Mouse (Mus musculus): ENCODE measurements around the gene Tmem79. TPM values are rescaled to one million over a fixed set of nuclear protein-coding genes. Genes with fewer than 3 reads are reported as not detected.

Gene Tmem79
- polyA plus RNA-seq, 1 experiment from 2014 or later, result 1.3 TPM

GRCm38 (mm10) chr3:88350732-88351131 lies 14.8 kb upstream of the Tmem79 start:
- Histone ChIP-seq H3K4me1 (replicated peaks) (no peaks in the 10 kb centered on the region), H3K4me2 (no peak overlapping the region), H3K9ac (no peak overlapping the region), H3K27me3 (no peaks in the 10 kb centered on the region), H3K4me3 (replicated peaks) (no peak overlapping the region), H3K27ac (replicated peaks) (no peak overlapping the region), H3K9me3 (replicated peaks) (no peaks in the 10 kb centered on the region), H3K36me3 (replicated peaks) (peaks cover 100% of the 10 kb centered on the region)
- WGBS (ENCODE audit: insufficient replicate concordance), result 86% methylated on average over 13 of the region's 13 CpGs
- no peak for ATAC-seq (ENCODE audit: insufficient read depth)

- peak overlapping the region; percentile 84 for H3K4me2 ChIP-seq
- H3K27ac ChIP-seq (replicated peaks), result peak overlapping the region; percentile 96
Observed at GRCm38 (mm10) chr3:88339006-88339405, 3.1 kb upstream of the Tmem79 start.

GRCm38 (mm10) chr3:88338316-88338715 lies 2.4 kb upstream of the Tmem79 start:
- Histone ChIP-seq H3K36me3 (replicated peaks) (peaks cover 30% of the 10 kb centered on the region), H3K4me1 (replicated peaks) (peaks cover 72% of the 10 kb centered on the region), H3K9me3 (replicated peaks) (no peaks in the 10 kb centered on the region), H3K27ac (replicated peaks) (peak overlapping the region; percentile 96), H3K27me3 (no peaks in the 10 kb centered on the region), H3K4me2 (peak overlapping the region; percentile 84), H3K9ac (peak overlapping the region; percentile 39), H3K4me3 (replicated peaks) (peak overlapping the region; percentile 73)
- ATAC-seq (ENCODE audit: insufficient read depth), result peak; percentile 41
- 14% methylated on average over 7 of the region's 7 CpGs for WGBS (ENCODE audit: insufficient replicate concordance)

More at GRCm38 (mm10) chr3:88339006-88339405, 3.1 kb upstream of the Tmem79 start:
- H3K4me1 ChIP-seq (replicated peaks), result peaks cover 65% of the 10 kb centered on the region
- no peaks in the 10 kb centered on the region for H3K9me3 ChIP-seq (replicated peaks)
- WGBS (ENCODE audit: insufficient replicate concordance), result 57% methylated on average over 3 of the region's 3 CpGs
- H3K4me3 ChIP-seq (replicated peaks), result peak overlapping the region; percentile 73
- H3K9ac ChIP-seq, result peak overlapping the region; percentile 39
- ATAC-seq (ENCODE audit: insufficient read depth), result no peak
- peaks cover 37% of the 10 kb centered on the region for H3K36me3 ChIP-seq (replicated peaks)
- H3K27me3 ChIP-seq, result no peaks in the 10 kb centered on the region

GRCm38 (mm10) chr3:88337367-88338020 lies 1.5 kb upstream of the Tmem79 start:
- Histone ChIP-seq H3K4me3 (replicated peaks) (peak overlapping the region; percentile 73), H3K9me3 (replicated peaks) (no peaks in the 10 kb centered on the region), H3K9ac (peak overlapping the region; percentile 88), H3K27ac (replicated peaks) (peak overlapping the region; percentile 96), H3K4me1 (replicated peaks) (peaks cover 76% of the 10 kb centered on the region), H3K4me2 (peak overlapping the region; percentile 84), H3K27me3 (no peaks in the 10 kb centered on the region), H3K36me3 (replicated peaks) (peaks cover 22% of the 10 kb centered on the region)
- 25% methylated on average over 11 of the region's 11 CpGs for WGBS (ENCODE audit: insufficient replicate concordance)
- ATAC-seq (ENCODE audit: insufficient read depth), result peak; percentile 35

GRCm38 (mm10) chr3:88335436-88336053 lies 403 bp downstream of the Tmem79 start:
- no peaks in the 10 kb centered on the region for H3K27me3 ChIP-seq
- peak; percentile 38 for ATAC-seq (ENCODE audit: insufficient read depth)
- H3K9me3 ChIP-seq (replicated peaks), result no peaks in the 10 kb centered on the region
- under 1% methylated on average over 27 of the region's 27 CpGs for WGBS (ENCODE audit: insufficient replicate concordance)
- peak overlapping the region; percentile 84 for H3K4me2 ChIP-seq
- peak overlapping the region; percentile 88 for H3K9ac ChIP-seq
- H3K4me3 ChIP-seq (replicated peaks), result peak overlapping the region; percentile 73
- peaks cover 64% of the 10 kb centered on the region for H3K4me1 ChIP-seq (replicated peaks)
- H3K27ac ChIP-seq (replicated peaks), result peak overlapping the region; percentile 96
- peaks cover 4% of the 10 kb centered on the region; the same call in 1 of the 2 replicates for H3K36me3 ChIP-seq (replicated peaks)

- WGBS (ENCODE audit: insufficient replicate concordance), result 23% methylated on average over 3 of the region's 3 CpGs
- Histone ChIP-seq H3K4me1 (replicated peaks) (peaks cover 62% of the 10 kb centered on the region), H3K27me3 (no peaks in the 10 kb centered on the region), H3K4me2 (peak overlapping the region; percentile 84), H3K36me3 (replicated peaks) (0 out of 2 replicates have a peak, but pooled peaks cover 3% of the 10 kb centered on the region), H3K9ac (peak overlapping the region; percentile 88), H3K27ac (replicated peaks) (peak overlapping the region; percentile 96), H3K9me3 (replicated peaks) (no peaks in the 10 kb centered on the region), H3K4me3 (replicated peaks) (peak overlapping the region; percentile 73)
- no peak for ATAC-seq (ENCODE audit: insufficient read depth)
Observed at GRCm38 (mm10) chr3:88334902-88335435, 979 bp downstream of the Tmem79 start.

- Histone ChIP-seq H3K9me3 (replicated peaks) (no peaks in the 10 kb centered on the region), H3K4me3 (replicated peaks) (peak overlapping the region; percentile 73), H3K4me2 (peak overlapping the region; percentile 84), H3K27me3 (no peaks in the 10 kb centered on the region), H3K4me1 (replicated peaks) (peaks cover 54% of the 10 kb centered on the region), H3K9ac (peak overlapping the region; percentile 88), H3K27ac (replicated peaks) (peak overlapping the region; percentile 96), H3K36me3 (replicated peaks) (no peaks in the 10 kb centered on the region; the same call in 1 of the 2 replicates)
- 62% methylated on average over 12 of the region's 12 CpGs for WGBS (ENCODE audit: insufficient replicate concordance)
- no peak for ATAC-seq (ENCODE audit: insufficient read depth)
Observed at GRCm38 (mm10) chr3:88334029-88334658, 1.8 kb downstream of the Tmem79 start.

- WGBS (ENCODE audit: insufficient replicate concordance), result 5% methylated on average over 2 of the region's 2 CpGs
- Histone ChIP-seq H3K4me3 (replicated peaks) (no peak overlapping the region), H3K27ac (replicated peaks) (no peak overlapping the region), H3K36me3 (replicated peaks) (peaks cover 12% of the 10 kb centered on the region), H3K4me2 (no peak overlapping the region), H3K27me3 (no peaks in the 10 kb centered on the region), H3K4me1 (replicated peaks) (peaks cover 32% of the 10 kb centered on the region), H3K9ac (no peak overlapping the region), H3K9me3 (replicated peaks) (no peaks in the 10 kb centered on the region)
- no peak for ATAC-seq (ENCODE audit: insufficient read depth)
Observed at GRCm38 (mm10) chr3:88331282-88331681, 4.7 kb downstream of the Tmem79 start.

- peaks cover 12% of the 10 kb centered on the region for H3K36me3 ChIP-seq (replicated peaks)
- 56% methylated on average over 5 of the region's 5 CpGs for WGBS (ENCODE audit: insufficient replicate concordance)
- H3K4me1 ChIP-seq (replicated peaks), result peaks cover 32% of the 10 kb centered on the region
- no peaks in the 10 kb centered on the region for H3K9me3 ChIP-seq (replicated peaks)
- no peak overlapping the region for H3K4me3 ChIP-seq (replicated peaks)
- no peak for ATAC-seq (ENCODE audit: insufficient read depth)
- no peaks in the 10 kb centered on the region for H3K27me3 ChIP-seq
- H3K27ac ChIP-seq (replicated peaks), result no peak overlapping the region
- no peak overlapping the region for H3K9ac ChIP-seq
- no peak overlapping the region for H3K4me2 ChIP-seq
Observed at GRCm38 (mm10) chr3:88328956-88329355, 7.0 kb downstream of the Tmem79 start.

GRCm38 (mm10) chr3:88324951-88325405 lies 11.0 kb downstream of the Tmem79 start, which contains the start of gene Glmp:
Gene Glmp, plus strand, starts transcription at chr3:88325023.
- Histone ChIP-seq H3K4me2 (peak within 1 kb of the TSS; percentile 81), H3K27me3 (no peaks in the 10 kb centered on the region), H3K9me3 (replicated peaks) (no peaks in the 10 kb centered on the region), H3K4me3 (replicated peaks) (peak within 1 kb of the TSS; percentile 66), H3K9ac (peak within 1 kb of the TSS; percentile 70), H3K36me3 (replicated peaks) (peaks cover 40% of the 10 kb centered on the region), H3K27ac (replicated peaks) (peak within 1 kb of the TSS; percentile 52), H3K4me1 (replicated peaks) (peaks cover 19% of the 10 kb centered on the region)
- WGBS (ENCODE audit: insufficient replicate concordance), result under 1% methylated on average over 10 of the region's 10 CpGs
- peak; percentile 78 for ATAC-seq (ENCODE audit: insufficient read depth)

- H3K36me3 ChIP-seq (replicated peaks), result peaks cover 49% of the 10 kb centered on the region
- peaks cover 28% of the 10 kb centered on the region for H3K4me1 ChIP-seq (replicated peaks)
- no peak for ATAC-seq (ENCODE audit: insufficient read depth)
- 17% methylated on average over 1 of the region's 1 CpGs for WGBS (ENCODE audit: insufficient replicate concordance)
- peak overlapping the region; percentile 77; the same call in 1 of the 2 replicates for H3K4me2 ChIP-seq
- H3K9ac ChIP-seq, result no peak overlapping the region
- H3K4me3 ChIP-seq (replicated peaks), result no peak overlapping the region
- no peaks in the 10 kb centered on the region for H3K27me3 ChIP-seq
- H3K9me3 ChIP-seq (replicated peaks), result no peaks in the 10 kb centered on the region
- no peak overlapping the region for H3K27ac ChIP-seq (replicated peaks)
Observed at GRCm38 (mm10) chr3:88299172-88299571, 36.8 kb downstream of the Tmem79 start.
